Mouse (Mus musculus) heart, postnatal 0 days (tissue): ENCODE data around the gene Zkscan2.

ENCODE experiments used
- CTCF ChIP-seq: IDR thresholded peaks from 2 replicates; pipeline ENCODE4 v1.5.1; 2016; ENCODE audit warnings: antibody characterized with exemption, control low read depth, low read depth
- EP300 ChIP-seq: IDR thresholded peaks from 2 replicates; pipeline ENCODE4 v1.6.1; 2016; ENCODE audit warnings: antibody characterized with exemption, low read depth

DNA sequence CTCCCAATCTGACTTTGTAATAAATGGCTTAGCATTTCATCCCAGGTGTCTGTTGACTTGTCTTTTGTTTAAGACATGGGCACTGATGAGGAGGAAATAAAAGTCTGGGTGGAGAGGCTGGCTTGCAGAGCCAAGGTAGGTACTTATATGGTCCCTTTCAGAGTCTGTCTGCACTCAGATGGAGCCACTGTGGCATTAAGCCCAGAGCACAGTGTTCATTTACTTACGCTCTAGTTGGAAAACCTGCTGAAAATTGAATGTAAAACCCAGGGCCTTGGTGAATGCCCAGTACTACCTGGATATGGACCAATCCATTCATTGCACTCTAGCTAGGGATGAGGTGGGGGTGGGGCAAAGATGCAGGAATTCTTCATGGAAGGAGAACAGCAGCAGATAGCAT is 32.3 kb downstream of the Zkscan2 start:
- TF ChIP-seq CTCF (no peak), EP300 (no peak)
